Mouse (Mus musculus) heart, embryonic 13.5 days (tissue): ENCODE results near the gene Sox5. TPM values are rescaled to one million over a fixed set of nuclear protein-coding genes. Genes with fewer than 3 reads are reported as not detected.
A peak's percentile ranks its signal among the peaks of the same experiment; 100 is the strongest.

ENCODE experiments used
- ATAC-seq: fragments of 200-750 bp; cut with Nextera tagmentation; 2 replicates; pipeline ENCODE4 v1.8.0; 2017; ENCODE audit warnings: moderate TSS enrichment; ENCODE audit not compliant: insufficient number of reproducible peaks, low FRiP score, low TSS enrichment; ENCODE audit errors: extremely low read depth
- H3K27ac ChIP-seq: fragments of 300-500 bp; sonication (generic); replicated peaks from 2 replicates; pipeline ENCODE4 v1.5.1; 2015; ENCODE audit warnings: moderate library complexity, mild to moderate bottlenecking, inconsistent platforms
- H3K27me3 ChIP-seq: fragments of 300-500 bp; sonication (generic); replicated peaks from 2 replicates; pipeline ENCODE4 v1.6.1; 2015; ENCODE audit warnings: mild to moderate bottlenecking, inconsistent platforms
- H3K36me3 ChIP-seq: fragments of 300-500 bp; sonication (generic); 2 replicates; pipeline ENCODE4 v1.6.1; 2015; ENCODE audit warnings: mild to moderate bottlenecking, inconsistent platforms
- H3K4me1 ChIP-seq: fragments of 300-500 bp; sonication (generic); 2 replicates; pipeline ENCODE4 v1.6.1; 2015; ENCODE audit warnings: inconsistent platforms
- H3K4me2 ChIP-seq: fragments of 300-500 bp; sonication (generic); 2 replicates; pipeline ENCODE4 v1.6.1; 2015; ENCODE audit warnings: inconsistent platforms, mild to moderate bottlenecking, moderate library complexity
- H3K4me3 ChIP-seq: fragments of 300-500 bp; sonication (generic); 2 replicates; pipeline ENCODE4 v1.5.1; 2015; ENCODE audit warnings: moderate library complexity, mild to moderate bottlenecking, inconsistent platforms
- H3K9ac ChIP-seq: fragments of 300-500 bp; sonication (generic); 2 replicates; pipeline ENCODE4 v1.6.1; 2015; ENCODE audit warnings: inconsistent platforms, mild to moderate bottlenecking, moderate library complexity
- H3K9me3 ChIP-seq: fragments of 300-500 bp; sonication (generic); 2 replicates; pipeline ENCODE4 v1.6.1; 2016; ENCODE audit warnings: inconsistent platforms
- WGBS: fragments of 180-500 bp; shearing (Covaris S2); methylation state at CpG from one replicate; pipeline ENCODE4 v1.1.7; 2015; ENCODE audit warnings: mixed read lengths; 5-methylcytosine and 5-hydroxymethylcytosine counted together
- polyA plus RNA-seq: library from polyadenylated mRNA; unstranded; fragments of >200 nt; fragmentation: Nextera tagmentation; extraction: Ambion mirVana; gene quantifications from 2 replicates; pipeline ENCODE4 v1.2.1, GENCODE M21; 2015

Gene Sox5
- polyA plus RNA-seq, 1 experiment from 2014 or later = 12.1 TPM

DNA sequence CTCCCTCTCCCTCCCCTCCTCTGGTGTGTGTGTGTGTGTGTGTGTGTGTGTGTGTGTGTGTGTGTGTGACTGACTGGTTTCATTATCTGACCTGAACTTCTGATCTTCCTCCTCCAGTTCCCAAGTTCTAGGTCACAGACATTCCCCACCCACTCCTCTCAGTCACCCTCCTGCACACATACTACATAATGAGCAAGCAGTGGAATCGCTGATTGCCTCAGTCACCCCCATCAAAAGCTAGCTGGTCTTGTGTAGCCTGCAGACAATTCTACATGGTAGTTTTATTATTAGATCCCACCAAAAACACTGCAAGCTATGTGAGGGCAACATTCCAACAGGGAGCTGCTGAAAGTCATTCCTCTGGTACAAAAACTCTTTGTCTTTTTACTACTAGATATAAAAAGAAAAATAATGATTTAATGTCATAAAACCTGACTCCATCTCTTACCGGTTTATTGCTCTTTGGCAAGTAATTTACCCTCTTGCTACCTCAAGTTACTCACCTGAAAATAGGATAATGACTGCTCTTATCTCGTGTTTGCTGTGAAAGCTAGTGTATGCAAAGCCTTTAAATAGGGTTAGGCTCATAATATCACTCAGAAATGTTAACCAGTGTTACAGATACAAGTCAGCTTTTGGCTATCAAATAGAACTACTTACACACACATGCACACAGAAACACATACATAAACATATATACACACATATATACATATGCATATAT, 733.4 kb downstream of the Sox5 start:
- Histone ChIP-seq H3K9ac (no peak overlapping the region), H3K36me3 (no peaks in the 10 kb centered on the region), H3K27ac (no peak overlapping the region), H3K27me3 (no peaks in the 10 kb centered on the region), H3K9me3 (no peaks in the 10 kb centered on the region), H3K4me3 (no peak overlapping the region), H3K4me2 (no peak overlapping the region), H3K4me1 (peaks cover 10% of the 10 kb centered on the region)
- WGBS = 67% methylated on average over 3 of the region's 3 CpGs
- ATAC-seq = no peak

DNA sequence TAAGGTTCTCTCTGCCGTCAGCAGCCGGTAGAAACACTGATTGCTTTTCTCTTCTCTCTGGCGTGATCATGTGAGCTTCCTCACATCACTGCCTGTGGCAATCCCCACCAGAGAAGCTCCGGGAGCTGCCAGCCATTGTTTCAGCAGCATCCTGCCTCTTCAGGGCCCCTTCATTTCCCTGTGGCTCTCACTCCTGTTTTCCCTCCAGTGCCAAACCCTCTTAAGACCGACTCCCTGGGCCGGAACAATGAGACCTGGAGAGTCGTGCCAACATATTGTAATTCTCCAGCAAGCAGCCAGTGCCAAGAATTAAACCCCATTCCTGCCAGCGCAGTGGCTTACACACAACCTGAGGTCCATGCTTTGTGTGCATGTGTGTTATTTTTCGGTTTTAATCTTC, 736.3 kb downstream of the Sox5 start:
- Histone ChIP-seq H3K4me3 (no peak overlapping the region), H3K9ac (no peak overlapping the region), H3K4me2 (no peak overlapping the region), H3K4me1 (peaks cover 21% of the 10 kb centered on the region), H3K9me3 (no peaks in the 10 kb centered on the region), H3K36me3 (no peaks in the 10 kb centered on the region), H3K27me3 (no peaks in the 10 kb centered on the region), H3K27ac (0 out of 2 replicates have a peak overlapping the region, but pooled peaks have one; percentile 28)
- 47% methylated on average over 9 of the region's 9 CpGs for WGBS
- ATAC-seq = no peak

DNA sequence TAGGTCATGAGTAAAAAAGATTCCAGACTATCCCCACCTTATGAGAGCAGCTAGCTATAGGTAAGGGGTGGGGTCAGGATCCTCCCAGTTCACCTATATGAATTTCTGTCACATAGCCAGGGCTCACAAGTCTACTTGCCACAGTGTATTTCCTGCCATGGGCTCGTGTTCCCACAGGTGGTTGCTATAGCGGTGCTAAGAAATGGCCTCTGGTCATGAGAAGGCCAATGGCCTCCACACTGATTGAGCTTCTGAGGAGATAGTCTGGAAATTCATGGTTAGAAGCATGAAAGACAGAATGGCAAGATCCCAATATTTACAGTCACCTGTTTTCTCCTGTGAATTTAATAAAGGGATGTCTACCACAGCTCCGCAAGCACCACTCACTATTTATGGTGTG, 737.4 kb downstream of the Sox5 start:
- 88% methylated on average over 3 of the region's 3 CpGs for WGBS
- H3K27me3 ChIP-seq = no peaks in the 10 kb centered on the region
- no peak overlapping the region for H3K27ac ChIP-seq
- no peak overlapping the region for H3K9ac ChIP-seq
- no peaks in the 10 kb centered on the region for H3K9me3 ChIP-seq
- H3K4me1 ChIP-seq = peaks cover 25% of the 10 kb centered on the region
- H3K4me3 ChIP-seq = no peak overlapping the region
- ATAC-seq = no peak
- H3K36me3 ChIP-seq = no peaks in the 10 kb centered on the region
- no peak overlapping the region for H3K4me2 ChIP-seq

DNA sequence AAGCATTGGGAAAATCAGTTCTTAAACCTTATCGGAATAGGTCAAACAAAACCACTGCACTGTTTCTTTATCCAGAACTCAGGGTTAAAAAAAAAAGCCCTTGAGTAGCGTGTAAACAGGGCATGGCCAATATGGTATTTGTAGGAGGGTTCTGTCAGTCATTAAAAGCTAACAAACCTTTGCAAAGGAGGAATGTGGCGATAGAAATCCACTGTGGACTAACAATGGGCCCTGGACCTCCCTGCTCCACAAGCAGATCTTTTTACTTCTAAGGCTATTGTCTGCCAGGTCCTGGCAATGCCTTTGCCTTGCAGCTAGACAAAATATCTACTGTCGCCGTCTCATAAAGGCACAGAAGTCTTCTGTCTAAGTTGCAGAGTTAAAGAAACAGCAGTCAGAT, 738.8 kb downstream of the Sox5 start:
- Histone ChIP-seq H3K4me1 (peaks cover 30% of the 10 kb centered on the region), H3K4me3 (no peak overlapping the region), H3K36me3 (no peaks in the 10 kb centered on the region), H3K27ac (peak overlapping the region; percentile 59), H3K9ac (no peak overlapping the region), H3K4me2 (no peak overlapping the region), H3K9me3 (no peaks in the 10 kb centered on the region), H3K27me3 (no peaks in the 10 kb centered on the region)
- no peak for ATAC-seq
- 52% methylated on average over 5 of the region's 5 CpGs for WGBS

DNA sequence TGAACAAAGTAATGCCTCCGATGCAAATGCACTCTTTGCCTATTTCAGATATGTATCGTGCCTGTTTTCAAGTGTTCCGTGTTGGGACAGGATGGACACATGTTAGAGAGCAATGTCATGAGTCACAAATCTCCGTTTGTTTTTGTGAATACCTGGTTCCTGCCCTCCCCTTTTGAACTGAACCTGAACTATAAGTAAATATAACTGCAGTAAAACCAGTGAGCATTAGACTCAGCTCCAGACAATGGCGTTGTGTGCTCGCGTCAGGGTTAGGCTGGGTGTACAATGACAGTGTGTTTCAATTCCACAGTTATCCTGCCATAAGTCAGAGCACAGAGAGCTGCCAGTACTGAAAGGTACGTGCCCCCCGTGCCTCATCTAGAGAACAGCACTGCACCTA, 739.8 kb downstream of the Sox5 start:
- Histone ChIP-seq H3K4me2 (no peak overlapping the region), H3K27me3 (no peaks in the 10 kb centered on the region), H3K4me1 (peaks cover 30% of the 10 kb centered on the region), H3K27ac (no peak overlapping the region), H3K9ac (no peak overlapping the region), H3K9me3 (no peaks in the 10 kb centered on the region), H3K36me3 (no peaks in the 10 kb centered on the region), H3K4me3 (no peak overlapping the region)
- no peak for ATAC-seq
- 75% methylated on average over 9 of the region's 9 CpGs for WGBS

DNA sequence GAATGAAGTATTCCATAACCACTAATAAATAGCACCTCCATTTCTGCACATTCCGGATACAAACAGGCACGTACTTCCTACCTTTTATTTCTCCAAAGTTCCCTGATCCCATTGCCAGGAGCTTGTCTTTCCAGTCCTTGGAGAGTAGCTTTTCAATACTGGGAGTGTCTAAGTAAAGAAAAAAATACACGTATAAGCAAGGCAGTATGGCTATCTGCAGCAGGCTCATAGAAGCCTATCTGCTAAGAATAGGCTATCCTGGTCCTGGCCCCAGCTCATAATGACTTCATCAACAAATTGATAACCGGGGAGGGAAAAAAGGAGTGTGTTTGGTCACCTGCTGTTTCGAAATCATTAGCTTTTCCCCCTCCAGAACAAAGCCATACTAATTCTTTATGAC, 740.6 kb downstream of the Sox5 start:
- Histone ChIP-seq H3K4me2 (no peak overlapping the region), H3K4me1 (peaks cover 30% of the 10 kb centered on the region), H3K9me3 (no peaks in the 10 kb centered on the region), H3K27me3 (no peaks in the 10 kb centered on the region), H3K9ac (no peak overlapping the region), H3K27ac (no peak overlapping the region), H3K4me3 (no peak overlapping the region), H3K36me3 (no peaks in the 10 kb centered on the region)
- ATAC-seq = no peak
- 46% methylated on average over 5 of the region's 5 CpGs for WGBS

DNA sequence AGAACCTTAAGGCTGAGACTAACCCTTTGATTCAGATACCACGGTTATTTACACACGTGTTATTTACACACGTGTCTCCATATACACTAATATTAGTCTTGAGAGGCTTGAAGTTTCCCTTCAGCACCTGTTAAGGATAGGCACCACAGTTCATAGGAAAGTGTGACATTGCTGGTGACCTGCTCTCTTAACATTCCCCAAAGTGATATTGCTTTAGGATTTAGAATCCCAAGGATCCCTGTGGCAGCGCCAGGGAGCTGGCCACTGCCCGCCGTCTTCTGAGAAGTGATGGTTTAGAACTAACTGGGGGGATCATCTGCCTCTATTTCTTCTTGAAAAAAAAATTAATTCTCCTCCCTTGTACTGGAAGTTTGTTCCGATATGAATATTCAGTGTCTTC, 741.4 kb downstream of the Sox5 start:
- no peak overlapping the region for H3K9ac ChIP-seq
- no peak overlapping the region for H3K27ac ChIP-seq
- H3K4me3 ChIP-seq = no peak overlapping the region
- H3K4me2 ChIP-seq = no peak overlapping the region
- no peaks in the 10 kb centered on the region for H3K27me3 ChIP-seq
- peaks cover 30% of the 10 kb centered on the region for H3K4me1 ChIP-seq
- no peak for ATAC-seq
- WGBS = 78% methylated on average over 7 of the region's 7 CpGs
- no peaks in the 10 kb centered on the region for H3K9me3 ChIP-seq
- no peaks in the 10 kb centered on the region for H3K36me3 ChIP-seq

DNA sequence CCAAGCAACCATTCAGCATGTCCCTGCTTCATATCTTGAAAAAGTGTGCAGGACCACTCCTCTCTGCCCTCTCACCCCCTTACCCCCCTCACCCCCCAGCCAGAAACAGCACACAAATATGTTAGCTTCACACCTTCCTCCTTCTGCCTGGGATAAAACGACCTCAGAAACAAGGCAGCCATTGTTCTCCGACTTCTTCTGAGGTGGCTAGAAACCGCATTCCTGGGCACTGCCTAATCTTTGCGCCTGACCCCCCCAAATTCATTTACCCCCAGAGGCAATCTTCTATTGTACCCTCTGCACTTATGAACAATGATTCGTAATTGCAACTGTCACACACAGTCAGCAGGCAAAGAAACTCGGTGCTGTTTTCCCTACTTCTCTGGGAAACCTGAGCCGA, 742.6 kb downstream of the Sox5 start:
- Histone ChIP-seq H3K4me3 (no peak overlapping the region), H3K27ac (no peak overlapping the region), H3K4me1 (peaks cover 30% of the 10 kb centered on the region), H3K9me3 (no peaks in the 10 kb centered on the region), H3K27me3 (no peaks in the 10 kb centered on the region), H3K36me3 (no peaks in the 10 kb centered on the region), H3K9ac (no peak overlapping the region), H3K4me2 (no peak overlapping the region)
- ATAC-seq = no peak
- 57% methylated on average over 7 of the region's 7 CpGs for WGBS

DNA sequence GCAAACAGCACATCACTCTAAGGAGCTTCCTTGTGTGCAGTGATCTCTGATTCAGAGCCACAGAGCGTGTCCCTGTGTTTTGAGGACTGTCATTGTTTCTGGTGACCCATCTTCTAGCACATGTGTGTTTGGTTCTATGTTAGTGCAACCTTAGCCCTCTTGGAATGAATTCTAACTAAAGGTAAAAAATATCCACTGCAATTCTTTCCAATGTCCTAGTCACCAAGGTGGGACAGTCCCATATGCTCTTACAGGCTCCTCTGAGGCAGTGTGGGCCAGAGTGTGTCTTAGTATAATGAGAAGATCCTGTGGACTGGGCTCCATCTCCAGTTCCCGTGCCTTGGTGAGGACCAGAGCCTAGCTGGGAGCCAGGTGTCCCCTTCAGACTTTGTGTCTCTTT, 748.6 kb downstream of the Sox5 start:
- Histone ChIP-seq H3K27me3 (no peaks in the 10 kb centered on the region), H3K36me3 (no peaks in the 10 kb centered on the region), H3K4me2 (no peak overlapping the region), H3K4me1 (no peaks in the 10 kb centered on the region), H3K9ac (no peak overlapping the region), H3K27ac (no peak overlapping the region), H3K4me3 (no peak overlapping the region), H3K9me3 (no peaks in the 10 kb centered on the region)
- WGBS = 72% methylated on average over 2 of the region's 2 CpGs
- ATAC-seq = no peak

DNA sequence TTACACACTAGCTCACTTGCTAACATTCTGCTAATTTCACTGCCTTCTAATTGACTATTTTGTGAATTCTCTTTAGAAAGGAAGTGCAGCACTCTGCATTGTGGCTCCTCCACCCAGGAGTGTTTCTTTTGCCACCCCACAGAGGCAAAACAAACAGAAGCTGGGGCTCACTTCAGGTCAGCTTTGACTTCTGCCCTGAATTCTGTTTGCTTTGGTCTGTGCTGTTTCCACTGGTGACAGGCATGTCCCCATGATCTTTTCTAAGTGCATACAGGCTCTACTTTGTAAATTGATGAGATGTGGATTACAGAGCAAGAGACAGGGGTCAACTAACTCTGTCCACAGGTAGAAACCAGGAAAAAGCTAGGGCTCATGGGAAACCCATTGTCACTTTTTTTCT, 764.8 kb downstream of the Sox5 start:
- Histone ChIP-seq H3K4me1 (no peaks in the 10 kb centered on the region), H3K9me3 (no peaks in the 10 kb centered on the region), H3K4me3 (no peak overlapping the region), H3K27ac (no peak overlapping the region), H3K4me2 (no peak overlapping the region), H3K27me3 (no peaks in the 10 kb centered on the region), H3K36me3 (peaks cover 7% of the 10 kb centered on the region; the same call in 1 of the 2 replicates), H3K9ac (no peak overlapping the region)
- no peak for ATAC-seq

DNA sequence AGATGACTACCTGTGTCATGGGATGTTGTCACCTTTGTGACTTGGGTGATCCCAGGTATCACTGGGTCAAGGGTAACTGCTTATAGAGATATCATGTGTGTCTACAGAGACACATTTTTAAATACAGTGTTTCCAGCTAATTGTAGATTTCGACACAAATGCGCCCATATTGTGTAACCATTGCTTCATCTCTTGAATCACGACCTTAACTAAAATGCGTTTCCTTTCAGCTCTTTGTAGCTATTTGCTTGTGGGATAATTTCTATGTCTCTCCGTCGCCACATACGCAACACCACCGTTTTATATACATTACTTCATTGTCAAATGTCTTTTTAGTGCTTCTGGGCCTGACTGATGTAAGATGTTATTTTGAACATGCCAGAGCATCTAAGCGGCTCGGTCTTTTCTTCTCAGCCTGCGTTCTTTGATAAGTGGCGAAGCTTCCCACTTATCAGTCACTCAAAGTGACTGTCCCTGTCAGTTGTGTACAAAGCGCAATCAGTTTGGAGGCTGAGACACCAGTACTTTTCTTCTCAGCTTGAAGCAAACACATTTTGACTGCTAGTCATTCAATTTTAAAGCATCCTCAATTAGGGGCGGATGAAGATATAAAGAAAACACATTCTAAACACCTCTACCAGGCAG, 769.8 kb downstream of the Sox5 start:
- no peak overlapping the region for H3K4me2 ChIP-seq
- H3K36me3 ChIP-seq = peaks cover 7% of the 10 kb centered on the region; the same call in 1 of the 2 replicates
- H3K9me3 ChIP-seq = no peaks in the 10 kb centered on the region
- no peaks in the 10 kb centered on the region; the same call in 1 of the 2 replicates for H3K4me1 ChIP-seq
- H3K4me3 ChIP-seq = no peak overlapping the region
- ATAC-seq = no peak
- H3K27ac ChIP-seq = no peak overlapping the region
- no peaks in the 10 kb centered on the region for H3K27me3 ChIP-seq
- WGBS = 57% methylated on average over 14 of the region's 14 CpGs
- H3K9ac ChIP-seq = no peak overlapping the region

DNA sequence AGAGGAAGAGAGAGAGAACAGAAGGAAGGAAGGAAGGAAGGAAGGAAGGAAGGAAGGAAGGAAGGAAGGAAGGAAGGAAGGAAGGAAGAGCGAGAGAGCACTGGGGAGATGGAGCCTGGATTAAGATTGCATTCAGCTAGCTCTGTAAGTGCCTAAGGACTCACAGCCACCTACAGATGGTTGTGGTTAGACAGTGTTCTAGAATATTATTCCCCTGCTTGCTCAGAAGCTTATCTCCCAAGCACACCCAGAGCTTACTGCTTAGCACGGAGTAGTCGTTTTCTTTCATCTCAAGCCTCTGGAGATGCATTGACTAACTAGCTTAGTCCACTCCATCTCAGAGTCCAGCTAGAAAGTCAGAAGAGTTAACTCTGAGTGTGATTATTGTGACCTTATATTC, 770.8 kb downstream of the Sox5 start:
- H3K9me3 ChIP-seq = no peaks in the 10 kb centered on the region
- H3K9ac ChIP-seq = no peak overlapping the region
- 52% methylated on average over 3 of the region's 3 CpGs for WGBS
- no peaks in the 10 kb centered on the region for H3K27me3 ChIP-seq
- peaks cover 7% of the 10 kb centered on the region; the same call in 1 of the 2 replicates for H3K36me3 ChIP-seq
- no peaks in the 10 kb centered on the region; the same call in 1 of the 2 replicates for H3K4me1 ChIP-seq
- no peak for ATAC-seq
- H3K4me2 ChIP-seq = no peak overlapping the region
- no peak overlapping the region for H3K27ac ChIP-seq
- no peak overlapping the region for H3K4me3 ChIP-seq
